Mouse (Mus musculus) kidney, embryonic 16.5 days (tissue): ENCODE measurements around the gene Strip1. TPM values are rescaled to one million over a fixed set of nuclear protein-coding genes. Genes with fewer than 3 reads are reported as not detected.

ENCODE experiments used
- ATAC-seq: fragments of 200-750 bp; cut with Nextera tagmentation; 2 replicates; pipeline ENCODE4 v1.8.0; 2017; ENCODE audit warnings: moderate TSS enrichment; ENCODE audit not compliant: low FRiP score, low TSS enrichment
- H3K27ac ChIP-seq: fragments of 300-500 bp; sonication (generic); 2 replicates; pipeline ENCODE4 v1.5.1; 2014; ENCODE audit warnings: low read length
- H3K27me3 ChIP-seq: fragments of 300-500 bp; sonication (generic); 2 replicates; pipeline ENCODE4 v1.6.1; 2014; ENCODE audit warnings: low read length, control low read depth, mixed read lengths; ENCODE audit not compliant: insufficient read depth
- H3K36me3 ChIP-seq: fragments of 300-500 bp; sonication (generic); 2 replicates; pipeline ENCODE4 v1.6.1; 2014; ENCODE audit warnings: low read length, control low read depth, mixed read lengths; ENCODE audit not compliant: insufficient read depth
- H3K4me1 ChIP-seq: fragments of 300-500 bp; sonication (generic); 2 replicates; pipeline ENCODE4 v1.6.1; 2014; ENCODE audit warnings: low read length, control low read depth, mixed read lengths; ENCODE audit not compliant: insufficient read depth
- H3K4me2 ChIP-seq: fragments of 300-500 bp; sonication (generic); replicated peaks from 2 replicates; pipeline ENCODE4 v1.6.1; 2014; ENCODE audit warnings: low read depth, low read length
- H3K4me3 ChIP-seq: fragments of 300-500 bp; sonication (generic); 2 replicates; pipeline ENCODE4 v1.5.1; 2014; ENCODE audit warnings: mild to moderate bottlenecking, low read length
- H3K9ac ChIP-seq: fragments of 300-500 bp; sonication (generic); replicated peaks from 2 replicates; pipeline ENCODE4 v1.6.1; 2014; ENCODE audit warnings: low read length
- H3K9me3 ChIP-seq: fragments of 300-500 bp; sonication (generic); 2 replicates; pipeline ENCODE4 v1.6.1; 2016; ENCODE audit warnings: low read length, control low read depth
- WGBS: fragments of 180-500 bp; shearing (Covaris S2); extraction: QIAGEN DNeasy Blood & Tissue Kit; methylation state at CpG from one replicate; pipeline ENCODE4 v1.1.7; 2014; 5-methylcytosine and 5-hydroxymethylcytosine counted together
- polyA plus RNA-seq: library from polyadenylated mRNA; unstranded; fragments of >200 nt; fragmentation: Nextera tagmentation; extraction: Ambion mirVana; gene quantifications from 2 replicates; pipeline ENCODE4 v1.2.1, GENCODE M21; 2015

Strip1 gene
- polyA plus RNA-seq, 1 experiment from 2014 or later, result 46.8 TPM

- 1% methylated on average over 47 of the region's 48 CpGs for WGBS
- no peaks in the 10 kb centered on the region for H3K27me3 ChIP-seq
- peak within 1 kb of the TSS; percentile 78 for H3K27ac ChIP-seq
- H3K9ac ChIP-seq, result peak within 1 kb of the TSS; percentile 93
- H3K4me2 ChIP-seq, result peak within 1 kb of the TSS; percentile 88
- ATAC-seq, result peak; percentile 79
- H3K4me1 ChIP-seq, result peaks cover 8% of the 10 kb centered on the region
- H3K36me3 ChIP-seq, result peaks cover 17% of the 10 kb centered on the region
- H3K9me3 ChIP-seq, result no peaks in the 10 kb centered on the region
- peak within 1 kb of the TSS; percentile 100 for H3K4me3 ChIP-seq
These were observed 592 bp downstream of the Strip1 start, which contains the start of gene Gm10961 for GRCm38 (mm10) chr3:107630682-107631522. Gene Gm10961 (plus strand): TSS chr3:107631322.

GRCm38 (mm10) chr3:107629411-107629810 is 2.1 kb downstream of the Strip1 start:
- no peak overlapping the region for H3K4me2 ChIP-seq
- no peak overlapping the region for H3K4me3 ChIP-seq
- H3K9me3 ChIP-seq, result no peaks in the 10 kb centered on the region
- no peak overlapping the region for H3K9ac ChIP-seq
- H3K4me1 ChIP-seq, result peaks cover 8% of the 10 kb centered on the region
- ATAC-seq, result no peak
- 92% methylated on average over 4 of the region's 4 CpGs for WGBS
- peaks cover 32% of the 10 kb centered on the region for H3K36me3 ChIP-seq
- H3K27ac ChIP-seq, result no peak overlapping the region
- H3K27me3 ChIP-seq, result no peaks in the 10 kb centered on the region

GRCm38 (mm10) chr3:107628551-107628950 is 2.9 kb downstream of the Strip1 start:
- Histone ChIP-seq H3K36me3 (peaks cover 40% of the 10 kb centered on the region), H3K4me3 (no peak overlapping the region), H3K27ac (no peak overlapping the region), H3K9me3 (no peaks in the 10 kb centered on the region), H3K4me2 (no peak overlapping the region), H3K4me1 (peaks cover 8% of the 10 kb centered on the region), H3K9ac (no peak overlapping the region), H3K27me3 (no peaks in the 10 kb centered on the region)
- no peak for ATAC-seq
- 93% methylated on average over 2 of the region's 2 CpGs for WGBS

- 81% methylated on average over 7 of the region's 7 CpGs for WGBS
- peaks cover 49% of the 10 kb centered on the region for H3K36me3 ChIP-seq
These were observed 3.9 kb downstream of the Strip1 start for GRCm38 (mm10) chr3:107627641-107628040.

GRCm38 (mm10) chr3:107626751-107627150 is 4.7 kb downstream of the Strip1 start:
- WGBS, result 96% methylated on average over 8 of the region's 8 CpGs
- ATAC-seq, result no peak

More at GRCm38 (mm10) chr3:107627641-107628040, 3.9 kb downstream of the Strip1 start:
- peaks cover 8% of the 10 kb centered on the region for H3K4me1 ChIP-seq
- no peak for ATAC-seq
- no peaks in the 10 kb centered on the region for H3K9me3 ChIP-seq
- H3K27ac ChIP-seq, result no peak overlapping the region
- H3K4me3 ChIP-seq, result no peak overlapping the region
- no peaks in the 10 kb centered on the region for H3K27me3 ChIP-seq
- H3K9ac ChIP-seq, result no peak overlapping the region
- H3K4me2 ChIP-seq, result no peak overlapping the region

GRCm38 (mm10) chr3:107625536-107625935 is 6.0 kb downstream of the Strip1 start:
- ATAC-seq, result no peak
- H3K36me3 ChIP-seq, result peaks cover 64% of the 10 kb centered on the region
- peaks cover 6% of the 10 kb centered on the region for H3K4me1 ChIP-seq
- H3K27ac ChIP-seq, result no peak overlapping the region
- H3K27me3 ChIP-seq, result no peaks in the 10 kb centered on the region
- 89% methylated on average over 8 of the region's 8 CpGs for WGBS
- H3K9me3 ChIP-seq, result no peaks in the 10 kb centered on the region
- H3K9ac ChIP-seq, result no peak overlapping the region
- no peak overlapping the region for H3K4me2 ChIP-seq
- no peak overlapping the region for H3K4me3 ChIP-seq

More at GRCm38 (mm10) chr3:107626751-107627150, 4.7 kb downstream of the Strip1 start:
- Histone ChIP-seq H3K4me3 (no peak overlapping the region), H3K27me3 (no peaks in the 10 kb centered on the region), H3K4me1 (peaks cover 8% of the 10 kb centered on the region), H3K36me3 (peaks cover 55% of the 10 kb centered on the region), H3K9me3 (no peaks in the 10 kb centered on the region), H3K9ac (no peak overlapping the region), H3K27ac (no peak overlapping the region), H3K4me2 (no peak overlapping the region)

GRCm38 (mm10) chr3:107624424-107624823 is 7.1 kb downstream of the Strip1 start:
- Histone ChIP-seq H3K36me3 (peaks cover 71% of the 10 kb centered on the region), H3K27me3 (no peaks in the 10 kb centered on the region), H3K4me1 (no peaks in the 10 kb centered on the region), H3K9me3 (no peaks in the 10 kb centered on the region), H3K4me3 (no peak overlapping the region), H3K27ac (no peak overlapping the region), H3K4me2 (no peak overlapping the region), H3K9ac (no peak overlapping the region)
- 95% methylated on average over 8 of the region's 8 CpGs for WGBS
- ATAC-seq, result no peak

- 94% methylated on average over 7 of the region's 7 CpGs for WGBS
- H3K4me2 ChIP-seq, result no peak overlapping the region
- no peak overlapping the region for H3K9ac ChIP-seq
- H3K4me3 ChIP-seq, result no peak overlapping the region
- H3K4me1 ChIP-seq, result no peaks in the 10 kb centered on the region
- no peaks in the 10 kb centered on the region for H3K9me3 ChIP-seq
- H3K27me3 ChIP-seq, result no peaks in the 10 kb centered on the region
- ATAC-seq, result no peak
- no peak overlapping the region for H3K27ac ChIP-seq
- H3K36me3 ChIP-seq, result peaks cover 86% of the 10 kb centered on the region
These were observed 9.0 kb downstream of the Strip1 start for GRCm38 (mm10) chr3:107622537-107622936.

GRCm38 (mm10) chr3:107621286-107622075 is 10.0 kb downstream of the Strip1 start:
- no peak overlapping the region for H3K4me3 ChIP-seq

More at GRCm38 (mm10) chr3:107621286-107622075, 10.0 kb downstream of the Strip1 start:
- peaks cover 85% of the 10 kb centered on the region for H3K36me3 ChIP-seq
- no peak overlapping the region for H3K4me2 ChIP-seq
- no peak overlapping the region for H3K27ac ChIP-seq
- H3K9me3 ChIP-seq, result no peaks in the 10 kb centered on the region
- no peaks in the 10 kb centered on the region for H3K4me1 ChIP-seq
- no peaks in the 10 kb centered on the region for H3K27me3 ChIP-seq
- no peak for ATAC-seq
- WGBS, result 86% methylated on average over 21 of the region's 21 CpGs
- H3K9ac ChIP-seq, result no peak overlapping the region
